Mouse (Mus musculus): ENCODE results near the gene Rinl. TPM values are rescaled to one million over a fixed set of nuclear protein-coding genes. Genes with fewer than 3 reads are reported as not detected.

Rinl gene
- polyA plus RNA-seq, 1 experiment from 2014 or later, result 12.0 TPM

- peaks cover 59% of the 10 kb centered on the region for H3K4me1 ChIP-seq (replicated peaks)
- 0 out of 2 replicates have a peak within 1 kb of the TSS, but pooled peaks have one; percentile 13 for H3K27ac ChIP-seq
- peaks cover 20% of the 10 kb centered on the region for H3K36me3 ChIP-seq
- under 1% methylated on average over 45 of the region's 45 CpGs for WGBS (ENCODE audit: insufficient replicate concordance)
- H3K4me3 ChIP-seq (replicated peaks), result peak within 1 kb of the TSS; percentile 78
- peak within 1 kb of the TSS; percentile 74 for H3K4me2 ChIP-seq
- peak within 1 kb of the TSS; percentile 80 for H3K9ac ChIP-seq
- no peaks in the 10 kb centered on the region for H3K27me3 ChIP-seq
- DNase-seq, result peak; percentile 98
- H3K9me3 ChIP-seq (replicated peaks), result no peaks in the 10 kb centered on the region
- ATAC-seq (ENCODE audit: low read depth), result peak; percentile 95
These were observed 22.4 kb upstream of the Rinl start, which contains the start of gene Sirt2 for GRCm38 (mm10) chr7:28766173-28766879. Gene Sirt2 (plus strand): TSS chr7:28766735.

DNA sequence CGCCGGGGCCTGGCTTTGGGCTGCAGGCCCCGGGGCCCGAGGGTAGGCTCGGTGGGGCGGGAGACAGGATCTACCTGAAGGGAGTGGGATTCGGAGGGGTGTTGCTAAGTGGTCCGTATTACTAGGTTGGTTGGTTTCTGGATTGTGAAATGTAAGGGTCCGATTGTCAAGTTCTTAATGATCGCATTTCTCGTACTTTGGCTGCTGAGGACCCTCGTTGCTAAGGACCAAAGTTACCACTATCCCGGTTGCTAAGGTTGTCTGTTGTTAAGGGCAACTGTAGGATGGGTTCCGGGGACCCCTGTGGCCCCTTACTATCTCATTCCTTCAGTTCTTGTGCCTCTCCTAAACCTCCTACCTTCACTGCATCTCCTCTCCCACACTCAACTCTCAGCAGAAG, 21.9 kb upstream of the Rinl start:
- no peak for ATAC-seq (ENCODE audit: low read depth)
- WGBS (ENCODE audit: insufficient replicate concordance), result 7% methylated on average over 14 of the region's 14 CpGs

DNA sequence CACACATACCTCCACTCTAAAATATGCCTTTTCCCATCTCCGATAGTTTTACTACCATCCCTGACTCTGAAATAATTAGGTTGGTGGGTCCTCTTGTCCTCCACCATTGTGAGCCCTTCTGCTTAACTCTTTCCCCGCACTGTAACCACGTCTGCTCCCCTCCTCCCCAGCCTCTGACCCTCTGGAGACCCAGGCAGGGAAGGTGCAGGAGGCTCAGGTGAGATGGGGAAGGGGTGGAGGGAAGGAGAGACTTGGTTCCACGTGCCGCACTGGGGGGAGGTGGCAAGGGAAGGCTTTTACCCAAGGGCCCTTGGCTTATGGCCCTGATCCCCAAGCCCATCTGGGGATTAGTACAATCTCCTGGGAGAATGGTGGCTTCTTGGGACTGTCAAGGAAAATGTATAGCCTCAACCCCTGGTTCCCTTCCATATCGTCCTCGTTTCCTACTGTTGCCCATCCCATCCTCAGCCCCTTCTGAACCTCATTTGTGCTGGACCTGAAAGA, 21.3 kb upstream of the Rinl start, which contains the start of gene Nfkbib:
Gene Nfkbib (minus strand): TSS at position 51 of the 504 bp plus-strand sequence.
- no peak within 1 kb of the TSS for H3K27ac ChIP-seq
- peaks cover 8% of the 10 kb centered on the region for H3K36me3 ChIP-seq
- WGBS (ENCODE audit: insufficient replicate concordance), result 72% methylated on average over 7 of the region's 7 CpGs
- ATAC-seq (ENCODE audit: low read depth) (no peak), DNase-seq (no peak)
- H3K9me3 ChIP-seq (replicated peaks), result no peaks in the 10 kb centered on the region
- H3K4me3 ChIP-seq (replicated peaks), result peak within 1 kb of the TSS; percentile 78
- peak within 1 kb of the TSS; percentile 80 for H3K9ac ChIP-seq
- H3K4me2 ChIP-seq, result peak within 1 kb of the TSS; percentile 74
- H3K4me1 ChIP-seq (replicated peaks), result peaks cover 60% of the 10 kb centered on the region
- H3K27me3 ChIP-seq, result no peaks in the 10 kb centered on the region

More for the DNA sequence above, 21.9 kb upstream of the Rinl start:
- peak overlapping the region; percentile 74 for H3K4me2 ChIP-seq
- H3K27ac ChIP-seq, result no peak overlapping the region
- peaks cover 60% of the 10 kb centered on the region for H3K4me1 ChIP-seq (replicated peaks)
- DNase-seq, result no peak
- H3K36me3 ChIP-seq, result peaks cover 14% of the 10 kb centered on the region
- peak overlapping the region; percentile 75 for H3K9ac ChIP-seq
- no peaks in the 10 kb centered on the region for H3K27me3 ChIP-seq
- peak overlapping the region; percentile 78 for H3K4me3 ChIP-seq (replicated peaks)
- H3K9me3 ChIP-seq (replicated peaks), result no peaks in the 10 kb centered on the region

GRCm38 (mm10) chr7:28769414-28769958, 19.3 kb upstream of the Rinl start:
- peaks cover 60% of the 10 kb centered on the region for H3K4me1 ChIP-seq (replicated peaks)
- no peaks in the 10 kb centered on the region for H3K9me3 ChIP-seq (replicated peaks)
- no peak overlapping the region for H3K4me2 ChIP-seq
- no peak for ATAC-seq (ENCODE audit: low read depth)
- H3K9ac ChIP-seq, result 0 out of 2 replicates have a peak overlapping the region, but pooled peaks have one; percentile 26
- no peaks in the 10 kb centered on the region for H3K27me3 ChIP-seq
- no peak overlapping the region for H3K4me3 ChIP-seq (replicated peaks)
- H3K27ac ChIP-seq, result peak overlapping the region; percentile 44
- H3K36me3 ChIP-seq, result no peaks in the 10 kb centered on the region
- no peak for DNase-seq
- WGBS (ENCODE audit: insufficient replicate concordance), result 46% methylated on average over 9 of the region's 9 CpGs

DNA sequence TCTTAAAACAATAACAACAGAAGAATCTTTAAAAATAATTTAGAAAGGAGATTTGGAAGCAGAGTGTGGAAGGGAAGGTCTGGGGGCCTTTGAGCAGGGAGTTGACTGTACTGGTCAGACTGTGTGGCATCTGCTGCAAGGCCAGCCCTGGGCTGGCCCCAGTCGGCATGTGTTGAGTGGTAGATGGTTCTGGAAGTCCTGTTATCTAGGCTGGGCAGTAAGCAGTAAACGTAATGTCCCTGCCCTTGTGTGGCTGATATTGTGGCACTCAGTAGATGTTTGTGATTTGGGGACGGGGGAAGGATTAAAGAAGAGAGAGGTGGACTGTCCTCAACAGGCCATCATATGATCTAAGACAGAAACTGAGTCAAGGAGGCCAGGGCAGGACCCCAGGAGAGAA, 18.5 kb upstream of the Rinl start:
- peak; percentile 45 for DNase-seq
- peak; percentile 19; the same call in 1 of the 2 replicates for ATAC-seq (ENCODE audit: low read depth)
- Histone ChIP-seq H3K4me3 (replicated peaks) (no peak overlapping the region), H3K9me3 (replicated peaks) (no peaks in the 10 kb centered on the region), H3K27ac (peak overlapping the region; percentile 23; the same call in 1 of the 2 replicates), H3K27me3 (no peaks in the 10 kb centered on the region), H3K4me1 (replicated peaks) (peaks cover 52% of the 10 kb centered on the region), H3K9ac (peak overlapping the region; percentile 26; the same call in 1 of the 2 replicates), H3K4me2 (0 out of 2 replicates have a peak overlapping the region, but pooled peaks have one; percentile 14), H3K36me3 (no peaks in the 10 kb centered on the region)
- WGBS (ENCODE audit: insufficient replicate concordance), result 23% methylated on average over 3 of the region's 3 CpGs

DNA sequence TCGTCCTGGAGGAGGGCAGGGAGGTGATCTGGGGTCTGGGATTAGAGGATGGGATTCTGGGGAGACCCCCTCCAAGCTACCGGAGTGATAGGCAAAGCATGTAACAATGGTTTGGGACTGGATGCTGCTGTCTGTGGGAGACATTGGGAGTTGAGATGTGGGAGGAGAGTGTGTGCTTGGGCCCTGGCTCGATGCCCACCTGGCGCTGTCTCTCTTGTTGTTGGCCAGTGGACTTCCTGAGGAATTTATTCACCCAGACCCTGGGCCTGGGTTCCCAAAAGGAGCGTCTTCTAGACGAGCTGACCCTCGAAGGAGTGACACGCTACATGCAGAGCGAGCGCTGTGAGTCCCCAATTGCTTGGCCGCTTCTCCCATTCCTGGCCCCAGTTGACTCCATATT, 16.9 kb upstream of the Rinl start:
- Histone ChIP-seq H3K4me3 (replicated peaks) (no peak overlapping the region), H3K4me2 (no peak overlapping the region), H3K9me3 (replicated peaks) (no peaks in the 10 kb centered on the region), H3K4me1 (replicated peaks) (peaks cover 45% of the 10 kb centered on the region), H3K27ac (no peak overlapping the region), H3K36me3 (peaks cover 3% of the 10 kb centered on the region; the same call in 1 of the 2 replicates), H3K9ac (no peak overlapping the region), H3K27me3 (no peaks in the 10 kb centered on the region)
- WGBS (ENCODE audit: insufficient replicate concordance), result 82% methylated on average over 11 of the region's 11 CpGs
- ATAC-seq (ENCODE audit: low read depth), result no peak
- no peak for DNase-seq

GRCm38 (mm10) chr7:28773163-28773562, 15.6 kb upstream of the Rinl start:
- no peaks in the 10 kb centered on the region for H3K27me3 ChIP-seq
- ATAC-seq (ENCODE audit: low read depth), result no peak
- H3K9ac ChIP-seq, result no peak overlapping the region
- no peak overlapping the region for H3K4me2 ChIP-seq
- peaks cover 7% of the 10 kb centered on the region; the same call in 1 of the 2 replicates for H3K36me3 ChIP-seq
- 74% methylated on average over 3 of the region's 3 CpGs for WGBS (ENCODE audit: insufficient replicate concordance)
- no peak overlapping the region for H3K4me3 ChIP-seq (replicated peaks)
- DNase-seq, result no peak
- no peak overlapping the region for H3K27ac ChIP-seq
- H3K9me3 ChIP-seq (replicated peaks), result no peaks in the 10 kb centered on the region
- H3K4me1 ChIP-seq (replicated peaks), result peaks cover 32% of the 10 kb centered on the region

DNA sequence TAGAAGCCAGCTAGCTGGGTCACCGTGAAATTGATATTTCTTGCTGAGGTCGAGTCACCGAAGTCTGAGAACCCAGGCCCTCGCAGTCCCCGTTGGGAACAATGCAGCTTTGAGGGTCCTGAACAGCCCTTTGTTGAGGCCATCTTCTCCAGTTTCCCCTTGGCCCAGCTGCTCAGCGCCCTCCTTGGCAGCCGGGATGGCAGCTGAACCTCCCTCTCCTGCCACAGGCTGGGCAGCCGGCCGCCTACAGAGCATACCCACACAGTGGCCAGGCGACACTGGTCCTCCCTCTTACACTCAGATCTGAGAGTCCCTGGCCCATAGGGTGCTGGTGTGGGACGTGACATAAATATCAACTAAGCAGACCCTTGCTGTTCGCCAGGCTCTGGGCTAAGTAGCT, 14.6 kb upstream of the Rinl start:
- Histone ChIP-seq H3K9me3 (replicated peaks) (no peaks in the 10 kb centered on the region), H3K36me3 (peaks cover 7% of the 10 kb centered on the region; the same call in 1 of the 2 replicates), H3K4me3 (replicated peaks) (no peak overlapping the region), H3K27ac (no peak overlapping the region), H3K27me3 (no peaks in the 10 kb centered on the region), H3K9ac (no peak overlapping the region), H3K4me2 (no peak overlapping the region), H3K4me1 (replicated peaks) (peaks cover 22% of the 10 kb centered on the region)
- DNase-seq (no peak), ATAC-seq (ENCODE audit: low read depth) (no peak)
- 78% methylated on average over 12 of the region's 12 CpGs for WGBS (ENCODE audit: insufficient replicate concordance)

DNA sequence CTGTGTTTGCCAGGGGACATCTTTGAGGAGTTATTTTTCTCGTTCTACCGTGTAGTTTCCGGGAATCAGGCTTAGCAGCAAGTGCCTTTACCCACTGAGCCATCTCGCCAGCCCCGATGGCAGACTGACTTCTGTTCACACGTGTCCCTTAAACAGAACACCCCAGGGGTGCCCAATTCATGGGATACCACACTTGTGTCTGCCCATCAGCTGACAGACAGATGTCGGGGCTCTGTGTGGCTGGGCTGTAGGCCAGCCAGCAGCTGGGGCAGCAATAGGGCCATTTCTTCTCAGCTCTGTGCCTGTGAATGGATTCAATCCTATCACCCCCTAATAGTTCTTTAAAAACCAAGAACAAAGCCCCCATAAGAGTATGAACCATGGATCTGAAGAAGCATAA, 13.6 kb upstream of the Rinl start:
- no peaks in the 10 kb centered on the region for H3K9me3 ChIP-seq (replicated peaks)
- H3K4me1 ChIP-seq (replicated peaks), result peaks cover 14% of the 10 kb centered on the region
- no peak for ATAC-seq (ENCODE audit: low read depth)
- no peaks in the 10 kb centered on the region for H3K27me3 ChIP-seq
- H3K36me3 ChIP-seq, result peaks cover 7% of the 10 kb centered on the region; the same call in 1 of the 2 replicates
- no peak overlapping the region for H3K27ac ChIP-seq
- no peak overlapping the region for H3K9ac ChIP-seq
- no peak overlapping the region for H3K4me3 ChIP-seq (replicated peaks)
- no peak for DNase-seq
- WGBS (ENCODE audit: insufficient replicate concordance), result 84% methylated on average over 7 of the region's 7 CpGs
- H3K4me2 ChIP-seq, result no peak overlapping the region

DNA sequence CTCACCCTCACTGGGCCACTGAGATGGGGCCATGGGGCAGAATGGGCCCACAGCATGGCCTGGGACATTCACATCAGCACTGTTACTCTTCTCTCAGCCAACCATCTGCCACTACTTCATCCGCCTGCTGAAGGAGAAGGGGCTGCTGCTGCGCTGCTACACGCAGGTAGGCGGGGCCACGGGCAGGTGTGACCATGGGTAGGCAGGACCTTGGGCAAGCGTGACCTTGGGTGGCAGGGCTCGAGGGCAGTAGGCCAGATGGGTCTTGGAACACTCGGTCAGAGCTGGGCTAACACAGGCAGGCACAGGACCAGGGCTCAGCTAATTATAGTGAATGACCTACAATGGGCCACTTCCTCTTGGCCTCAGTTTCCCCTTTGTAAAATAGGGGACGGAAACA, 9.9 kb upstream of the Rinl start:
- Histone ChIP-seq H3K27me3 (no peaks in the 10 kb centered on the region), H3K36me3 (peaks cover 13% of the 10 kb centered on the region), H3K9ac (no peak overlapping the region), H3K4me1 (replicated peaks) (peaks cover 16% of the 10 kb centered on the region), H3K4me3 (replicated peaks) (no peak overlapping the region), H3K4me2 (no peak overlapping the region), H3K27ac (no peak overlapping the region), H3K9me3 (replicated peaks) (no peaks in the 10 kb centered on the region)
- WGBS (ENCODE audit: insufficient replicate concordance), result 74% methylated on average over 9 of the region's 9 CpGs
- no peak for DNase-seq
- ATAC-seq (ENCODE audit: low read depth), result no peak

- ATAC-seq (ENCODE audit: low read depth) (peak; percentile 76), DNase-seq (peak; percentile 77)
- Histone ChIP-seq H3K4me2 (no peak overlapping the region), H3K36me3 (peaks cover 13% of the 10 kb centered on the region), H3K27me3 (no peaks in the 10 kb centered on the region), H3K4me1 (replicated peaks) (peaks cover 16% of the 10 kb centered on the region), H3K9ac (0 out of 2 replicates have a peak overlapping the region, but pooled peaks have one; percentile 3), H3K4me3 (replicated peaks) (no peak overlapping the region), H3K27ac (no peak overlapping the region), H3K9me3 (replicated peaks) (no peaks in the 10 kb centered on the region)
- 41% methylated on average over 6 of the region's 6 CpGs for WGBS (ENCODE audit: insufficient replicate concordance)
These were observed 8.6 kb upstream of the Rinl start for GRCm38 (mm10) chr7:28780067-28780658.
